Mouse (Mus musculus) thymus, postnatal 10 days (tissue): ENCODE measurements around the gene Zfp988.
"Not testable (repeated sequence)": the region's sequence is repeated elsewhere in the genome, so short reads cannot be mapped to it uniquely, and the experiment has no call there.

ENCODE experiments used
- DNase-seq, 2 experiments: peaks; one replicate each; pipeline ENCODE4 v3.0.0; 2021; ENCODE audit warnings: low spot score in 2 of 2

Gene Zfp988

GRCm38 (mm10) chr4:147343042-147343908 lies 37.8 kb downstream of the Zfp988 start:
- peak in 1 of 2 experiments; percentile 37 for DNase-seq

GRCm38 (mm10) chr4:147345061-147345554 lies 39.6 kb downstream of the Zfp988 start:
- DNase-seq = not testable (repeated sequence)

GRCm38 (mm10) chr4:147346361-147347035 lies 41.0 kb downstream of the Zfp988 start:
- not testable (repeated sequence) for DNase-seq

- DNase-seq = not testable (repeated sequence)
Measured at GRCm38 (mm10) chr4:147347300-147347699, 41.8 kb downstream of the Zfp988 start.

GRCm38 (mm10) chr4:147347880-147348279 lies 42.4 kb downstream of the Zfp988 start:
- not testable (repeated sequence) for DNase-seq

GRCm38 (mm10) chr4:147348401-147348800 lies 42.9 kb downstream of the Zfp988 start:
- DNase-seq = not testable (repeated sequence)

- peak in 1 of 2 experiments; percentile 29 for DNase-seq
Measured at GRCm38 (mm10) chr4:147348906-147349686, 43.6 kb downstream of the Zfp988 start.

GRCm38 (mm10) chr4:147349687-147350415 lies 44.4 kb downstream of the Zfp988 start:
- not testable (repeated sequence) for DNase-seq

GRCm38 (mm10) chr4:147350541-147350940 lies 45.1 kb downstream of the Zfp988 start:
- DNase-seq = not testable (repeated sequence)

GRCm38 (mm10) chr4:147351376-147351980 lies 46.0 kb downstream of the Zfp988 start:
- not testable (repeated sequence) for DNase-seq

GRCm38 (mm10) chr4:147353626-147354025 lies 48.2 kb downstream of the Zfp988 start:
- DNase-seq = peak in 1 of 2 experiments; percentile 1

GRCm38 (mm10) chr4:147356042-147356441 lies 50.6 kb downstream of the Zfp988 start:
- DNase-seq = not testable (repeated sequence)

- DNase-seq = not testable (repeated sequence)
Measured at GRCm38 (mm10) chr4:147357195-147357594, 51.7 kb downstream of the Zfp988 start.

- not testable (repeated sequence) for DNase-seq
Measured at GRCm38 (mm10) chr4:147361003-147361402, 55.5 kb downstream of the Zfp988 start, which contains the start of gene Zfp978. TSS of gene Zfp978 (plus strand) at chr4:147361303.

- DNase-seq = not testable (repeated sequence)
Measured at GRCm38 (mm10) chr4:147361872-147362271, 56.4 kb downstream of the Zfp988 start.

- DNase-seq = not testable (repeated sequence)
Measured at GRCm38 (mm10) chr4:147369564-147369963, 64.1 kb downstream of the Zfp988 start.

- DNase-seq = not testable (repeated sequence)
Measured at GRCm38 (mm10) chr4:147383199-147383598, 77.7 kb downstream of the Zfp988 start.
